Mouse (Mus musculus) brain, adult 2 months (tissue): ENCODE measurements at regions not wholly inside any gene's neighbourhood (a gene's known extent, or its start where the extent isn't known, plus 50 kb on each side); places are given as distances from the start of the nearest gene placed in this dataset.

Source experiments
- DNase-seq: peaks from one replicate; pipeline ENCODE4 v3.0.0; 2011; ENCODE audit warnings: low read depth, low spot score

DNA sequence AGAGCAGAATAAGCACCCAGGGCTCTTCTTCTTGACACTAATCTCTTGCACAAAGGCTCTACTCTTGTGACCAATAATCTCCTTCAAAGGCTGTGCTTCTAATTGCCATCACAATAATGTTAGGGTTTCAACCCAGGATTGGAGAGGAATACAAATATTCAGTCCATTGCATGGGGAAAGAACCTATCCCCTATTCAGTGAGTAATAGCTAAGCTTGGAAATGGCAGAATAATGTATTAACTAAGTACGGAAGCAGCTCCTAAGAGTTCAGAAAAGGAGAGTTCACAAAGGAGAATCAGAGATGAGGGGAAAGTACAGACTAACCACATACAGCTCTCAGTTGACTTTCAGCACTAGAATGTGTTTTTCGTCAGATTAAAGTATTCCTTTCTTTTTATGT, 544.3 kb downstream of the Nfib start:
- no peak for DNase-seq

GRCm38 (mm10) chr4:82160233-82160632, 545.3 kb downstream of the Nfib start:
- DNase-seq, result no peak

GRCm38 (mm10) chr4:82155642-82156320, 549.8 kb downstream of the Nfib start:
- DNase-seq, result no peak

GRCm38 (mm10) chr4:82154021-82154555, 551.5 kb downstream of the Nfib start:
- no peak for DNase-seq

DNA sequence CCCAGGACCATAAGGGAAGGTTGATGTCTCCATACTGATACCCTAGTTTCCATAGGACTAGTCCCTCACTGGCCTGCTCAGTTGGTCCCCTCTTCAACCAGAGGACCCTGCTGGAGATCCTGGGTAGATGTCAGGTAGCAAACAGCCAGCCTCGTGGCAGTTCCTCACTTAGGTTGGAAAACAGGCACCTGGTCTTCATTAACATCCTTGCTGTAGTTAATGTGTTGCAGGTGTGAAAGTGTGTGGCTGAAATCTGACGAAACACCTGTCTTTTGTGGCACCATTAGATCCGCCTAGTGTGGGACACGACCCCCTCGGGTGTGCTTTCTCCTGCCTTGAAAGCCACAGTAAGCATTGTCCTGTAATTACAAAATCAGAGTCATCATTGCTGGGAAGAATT, 551.9 kb downstream of the Nfib start:
- DNase-seq, result no peak

DNA sequence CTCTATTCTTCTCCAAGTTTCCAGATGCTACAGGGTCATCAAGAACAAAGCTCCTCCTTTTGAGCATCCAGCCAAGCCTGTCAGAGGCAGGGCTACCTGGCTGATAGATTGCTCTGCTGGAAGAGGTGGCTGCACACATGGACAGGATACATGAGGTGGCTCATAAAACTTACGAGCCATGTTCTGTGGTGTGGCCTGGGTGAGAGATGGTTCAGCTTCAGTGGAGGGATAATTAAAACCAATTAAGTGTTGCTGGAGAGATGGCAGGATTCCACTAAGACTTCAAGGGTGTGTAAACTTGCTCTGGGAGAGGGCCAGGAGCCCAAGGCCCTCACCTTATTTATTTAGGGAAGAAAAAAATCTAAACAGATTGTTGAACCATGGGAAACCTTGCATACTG, 555.6 kb downstream of the Nfib start:
- DNase-seq, result no peak

- no peak for DNase-seq
These were observed 557.2 kb downstream of the Nfib start for GRCm38 (mm10) chr4:82148129-82149064.

GRCm38 (mm10) chr4:82142391-82142790, 563.2 kb downstream of the Nfib start:
- DNase-seq, result no peak

- no peak for DNase-seq
These were observed 565.7 kb downstream of the Nfib start for GRCm38 (mm10) chr4:82139806-82140205.

GRCm38 (mm10) chr4:82139016-82139415, 566.5 kb downstream of the Nfib start:
- DNase-seq, result no peak

- DNase-seq, result peak; percentile 78
These were observed 572.7 kb downstream of the Nfib start for GRCm38 (mm10) chr4:82132851-82133250.

DNA sequence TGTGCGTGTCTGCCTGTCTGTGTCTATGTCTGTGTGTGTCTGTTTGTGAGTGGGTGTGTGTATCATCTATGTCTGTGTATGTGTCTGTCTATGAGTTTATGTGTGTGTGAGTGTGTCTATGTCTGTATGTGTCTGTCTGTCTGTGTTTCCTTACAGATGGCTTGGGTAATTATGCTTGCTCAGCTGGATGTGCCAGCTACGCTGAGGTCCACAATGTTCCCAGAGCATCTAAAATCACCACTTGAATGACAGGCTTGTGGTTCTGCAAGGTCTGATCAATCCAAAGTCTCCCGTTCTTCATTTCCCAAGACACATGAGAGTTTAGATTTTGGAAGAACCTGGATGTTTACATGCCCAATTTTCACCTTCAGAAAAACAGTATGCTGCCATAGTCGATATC, 573.2 kb downstream of the Nfib start:
- no peak for DNase-seq

DNA sequence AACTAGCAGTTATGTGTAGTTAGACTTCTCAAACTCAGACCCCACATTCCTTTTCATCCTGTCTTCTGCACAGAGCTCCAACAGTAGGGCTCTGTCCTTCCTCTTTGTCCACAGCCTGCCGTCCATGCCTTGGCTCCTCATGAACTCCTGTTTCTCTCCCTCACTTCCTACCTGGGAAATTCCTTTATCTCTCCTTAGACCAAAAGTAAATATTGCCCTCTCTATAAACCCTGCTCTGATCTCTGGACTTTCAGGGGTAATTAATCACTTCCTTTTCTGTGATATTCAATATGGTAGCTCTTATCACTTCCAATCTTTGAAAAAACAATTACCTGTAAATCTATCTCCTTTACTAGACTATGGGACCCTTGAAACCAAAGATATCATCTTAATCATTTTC, 576.1 kb downstream of the Nfib start:
- DNase-seq, result no peak

DNA sequence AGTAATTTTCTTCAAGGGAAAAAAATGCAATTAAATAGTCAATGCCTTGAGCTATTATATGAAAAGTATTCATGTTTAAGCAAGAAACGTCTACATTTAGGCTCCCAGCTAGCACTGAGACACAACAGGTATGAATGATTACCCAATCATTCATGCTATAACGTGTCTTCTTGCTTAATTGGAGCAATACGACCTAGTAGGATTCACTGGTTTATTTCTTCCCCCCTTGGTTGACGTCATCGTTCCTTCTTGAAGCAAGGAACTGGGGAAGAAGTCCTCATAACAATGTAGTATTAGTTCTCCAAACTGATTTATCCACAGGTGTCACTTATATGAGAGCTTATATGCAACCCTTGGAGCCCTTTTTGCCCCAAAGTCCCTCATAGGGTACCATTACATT, 581.8 kb downstream of the Nfib start:
- DNase-seq, result no peak

DNA sequence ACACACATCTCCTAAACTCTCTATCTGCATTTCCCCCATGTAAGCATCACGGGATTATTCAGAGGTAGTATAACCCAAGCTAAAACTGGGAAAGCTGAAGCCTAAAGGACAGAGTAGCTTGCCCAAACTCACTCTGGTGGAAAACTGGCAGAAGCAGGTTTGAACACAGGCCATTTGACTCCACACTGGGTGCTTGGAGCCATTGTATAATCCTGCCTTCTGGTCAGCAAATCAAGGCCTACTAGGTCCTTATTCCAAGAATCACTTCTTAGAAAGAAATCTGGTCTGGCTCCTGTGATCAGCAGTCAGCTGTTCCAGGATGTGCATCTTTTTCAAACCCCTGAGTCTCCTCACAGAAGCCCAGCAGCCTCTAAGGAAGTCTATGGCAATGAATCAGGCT, 582.4 kb downstream of the Nfib start:
- no peak for DNase-seq

- DNase-seq, result no peak
These were observed 584.8 kb downstream of the Nfib start for GRCm38 (mm10) chr4:82120796-82121195.

GRCm38 (mm10) chr4:82120326-82120725, 585.2 kb downstream of the Nfib start:
- no peak for DNase-seq

DNA sequence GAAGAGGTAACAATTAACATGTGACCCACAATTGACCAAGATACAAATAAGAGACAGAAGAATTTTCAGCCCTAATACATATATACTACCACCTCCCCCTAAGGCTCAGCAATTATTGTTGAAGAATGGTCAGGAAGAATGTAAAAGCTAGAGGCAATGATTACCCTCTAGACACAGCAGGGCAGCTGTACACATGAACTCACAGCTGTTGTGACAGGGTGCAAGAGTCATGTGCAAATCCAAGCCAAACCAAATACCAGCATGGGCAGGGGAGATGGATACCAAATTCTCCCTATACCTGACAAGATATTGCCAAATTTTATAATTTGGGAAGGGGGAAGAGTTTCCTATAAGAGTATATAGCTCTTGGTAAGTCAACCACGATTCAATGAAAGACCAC, 603.7 kb downstream of the Nfib start:
- DNase-seq, result no peak

DNA sequence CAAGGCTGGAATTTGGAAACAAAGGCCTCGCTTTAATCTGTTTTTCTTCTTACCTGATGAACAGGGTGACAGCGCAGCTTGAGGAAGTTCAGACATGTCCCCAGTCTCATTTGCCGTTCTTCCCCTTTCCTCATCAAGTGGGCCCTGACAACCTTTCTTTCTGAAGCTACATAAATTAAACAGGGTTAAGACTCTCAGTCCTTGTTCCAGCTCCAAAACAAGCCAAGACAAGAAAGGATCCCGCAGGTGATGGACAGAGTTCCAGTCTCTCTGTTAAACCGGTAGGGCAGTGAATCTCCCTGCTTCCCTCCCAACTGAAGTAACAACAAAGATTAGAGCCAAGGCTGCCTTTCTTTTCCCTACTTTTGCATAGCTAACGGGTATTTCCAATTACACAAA, 605.6 kb downstream of the Nfib start:
- no peak for DNase-seq

DNA sequence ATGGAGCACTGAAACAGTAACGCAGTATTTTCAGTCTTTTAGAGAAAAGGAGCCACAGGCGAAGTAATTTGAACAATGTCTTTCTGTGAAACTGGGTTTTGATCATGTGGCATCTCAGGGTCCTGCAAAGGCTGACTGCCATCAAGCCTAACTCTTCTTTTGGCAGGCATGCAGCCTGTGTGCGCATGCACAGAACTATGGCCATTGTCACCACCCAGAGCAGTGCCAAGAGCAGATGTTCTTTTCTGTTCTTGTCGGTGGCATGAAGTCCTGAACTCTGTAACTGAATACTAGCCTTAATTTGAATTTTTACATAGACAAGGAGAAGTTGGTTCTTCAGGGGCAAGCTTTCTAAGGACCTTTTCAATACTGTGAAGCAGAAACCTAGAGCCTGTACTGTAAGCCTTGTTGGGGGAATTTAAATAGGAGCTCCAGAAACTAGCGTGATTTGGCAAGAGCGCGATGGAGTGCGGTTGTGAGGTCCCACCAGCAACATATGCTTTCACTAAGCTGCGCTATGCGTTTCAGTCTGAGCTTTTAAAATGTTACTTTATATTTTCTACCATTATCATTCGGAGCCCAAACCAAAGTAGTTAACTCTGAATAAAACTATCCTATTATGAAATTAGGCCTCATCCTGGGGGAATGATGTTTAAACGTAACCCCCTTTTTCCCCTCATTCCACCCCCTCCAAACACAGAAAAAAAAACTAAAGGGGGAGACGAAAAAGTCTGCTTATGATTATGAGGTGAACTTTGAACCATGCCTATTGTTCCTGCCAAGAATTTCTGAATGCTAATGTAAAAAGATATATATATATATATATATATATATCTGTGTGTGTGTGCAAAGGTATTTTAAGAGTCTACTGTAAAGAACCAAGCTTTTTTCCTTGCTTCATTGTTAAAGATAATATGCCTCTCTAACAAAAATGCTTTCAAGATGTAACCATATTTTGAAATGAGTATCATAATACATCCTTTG, 606.3 kb downstream of the Nfib start:
- DNase-seq, result peak; percentile 31
